Mouse (Mus musculus) thymus, adult 2 months (tissue): ENCODE measurements around the gene Sertm1.

Source experiments
- CTCF ChIP-seq: fragments of 200-500 bp; IDR thresholded peaks from 2 replicates; pipeline ENCODE4 v1.5.1; 2012; ENCODE audit warnings: mild to moderate bottlenecking, control low read depth, low read length, moderate library complexity, borderline replicate concordance; ENCODE audit not compliant: control insufficient read depth, poor library complexity, insufficient read depth; ENCODE audit errors: extremely low read depth
- POLR2A ChIP-seq: fragments of 200-500 bp; IDR thresholded peaks from 2 replicates; pipeline ENCODE4 v1.6.1; 2012; ENCODE audit warnings: mild to moderate bottlenecking, low read length, control low read depth, moderate library complexity; ENCODE audit not compliant: control insufficient read depth, poor library complexity, insufficient read depth; ENCODE audit errors: extremely low read depth

DNA sequence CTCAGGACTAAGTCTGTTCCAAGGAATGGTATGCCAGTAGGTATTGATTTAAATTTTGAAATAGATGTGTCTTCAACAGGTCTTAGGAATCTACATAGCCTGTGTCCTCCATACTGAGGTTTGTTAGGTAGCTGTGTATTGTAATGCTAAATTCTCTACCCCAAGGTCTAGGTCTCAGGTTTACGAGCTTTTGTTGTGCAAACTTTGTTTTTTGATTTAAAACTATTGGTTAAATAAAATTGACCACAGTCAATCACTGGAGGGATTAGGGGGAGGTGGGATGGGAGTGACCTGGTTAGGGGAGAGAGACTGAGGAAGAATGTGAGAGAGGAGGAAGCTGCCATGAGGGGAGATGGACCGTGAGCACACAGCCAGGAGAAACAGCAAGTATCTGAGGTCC is 29.2 kb downstream of the Sertm1 start:
- TF ChIP-seq CTCF (no peak), POLR2A (no peak)
